Comparison of ENCODE assay signal across 8 mouse cellular contexts in genomic region chr8:79162533-79163308, GRCm38 (mm10).
A peak's percentile ranks its signal among the peaks of the same experiment; 100 is the strongest.
DNase-seq lines count a peak whose midpoint lies in the region.

No protein-coding gene starts in this region.

- H3K27me3 ChIP-seq in megakaryocyte, embryonic 14.5 days (replicated peaks): no peaks in the 10 kb centered on the region

- peaks cover 33% of the 10 kb centered on the region for H3K4me1 ChIP-seq in megakaryocyte, embryonic 14.5 days

- no peaks in the 10 kb centered on the region for H3K9me3 ChIP-seq in megakaryocyte, embryonic 14.5 days

- peak; percentile 26 for DNase-seq in embryo, embryonic 11 days
- no peak for DNase-seq in embryo, embryonic 9.5 days (ENCODE audit: extremely low spot score)
- peak; percentile 82 for DNase-seq in adrenal gland, postnatal 25 days
- DNase-seq in forelimb bud, embryonic 11.5 days (ENCODE audit: low read depth, low spot score): peak; percentile 49
- peak; percentile 89 for DNase-seq in heart, postnatal 4 days
- DNase-seq in layer of hippocampus, adult 9-11 months: peak; percentile 78
- DNase-seq in urinary bladder, adult 2 months (ENCODE audit: low spot score): peak; percentile 42

- H3K4me3 ChIP-seq in megakaryocyte, embryonic 14.5 days (replicated peaks): peak overlapping the region; percentile 54

- peaks cover 32% of the 10 kb centered on the region for H3K36me3 ChIP-seq in megakaryocyte, embryonic 14.5 days (replicated peaks; ENCODE audit: low read length)
